Mouse (Mus musculus): ENCODE data around the gene Xlr5a. TPM values are rescaled to one million over a fixed set of nuclear protein-coding genes. Genes with fewer than 3 reads are reported as not detected.
A peak's percentile ranks its signal among the peaks of the same experiment; 100 is the strongest.
"Not testable (repeated sequence)": the region's sequence is repeated elsewhere in the genome, so short reads cannot be mapped to it uniquely, and the experiment has no call there.

Xlr5a gene
- total RNA-seq, 2 experiments from 2014 or later = not detected

GRCm38 (mm10) chrX:73148496-73148895 is 144.3 kb downstream of the Xlr5a start, which contains the start of gene Xlr5b:
Xlr5b (plus strand) TSS chrX:73148796.
- ATAC-seq (replicated peaks; ENCODE audit: poor library complexity) = not testable (repeated sequence)

GRCm38 (mm10) chrX:73143218-73143618 is 149.6 kb downstream of the Xlr5a start:
- ATAC-seq (replicated peaks; ENCODE audit: poor library complexity) = peak; percentile 71

- peak; percentile 78 for ATAC-seq (replicated peaks; ENCODE audit: poor library complexity)
Measured at GRCm38 (mm10) chrX:73122859-73123829, 169.6 kb downstream of the Xlr5a start.

- not testable (repeated sequence) for ATAC-seq (replicated peaks; ENCODE audit: poor library complexity)
Measured at GRCm38 (mm10) chrX:73116747-73117146, 176.0 kb downstream of the Xlr5a start, which contains the start of gene Gm14685. Gm14685 (plus strand) TSS chrX:73117047.

- ATAC-seq (replicated peaks; ENCODE audit: poor library complexity) = peak; percentile 34; the same call in 1 of the 2 replicates
Measured at GRCm38 (mm10) chrX:73096941-73097508, 195.8 kb downstream of the Xlr5a start, which contains the start of gene Xlr3a. Xlr3a (minus strand) TSS chrX:73097095.

- ATAC-seq (replicated peaks; ENCODE audit: poor library complexity) = not testable (repeated sequence)
Measured at GRCm38 (mm10) chrX:73082267-73083055, 210.3 kb downstream of the Xlr5a start, which contains the start of gene Xlr4a. Xlr4a (minus strand) TSS chrX:73082478.

GRCm38 (mm10) chrX:73066765-73067312 is 225.9 kb downstream of the Xlr5a start:
- not testable (repeated sequence) for ATAC-seq (replicated peaks; ENCODE audit: poor library complexity)

- ATAC-seq (replicated peaks; ENCODE audit: poor library complexity) = no peak
Measured at GRCm38 (mm10) chrX:73064415-73064793, 228.4 kb downstream of the Xlr5a start, which contains the start of gene Pnma3. Pnma3 (plus strand) TSS chrX:73064787.

- ATAC-seq (replicated peaks; ENCODE audit: poor library complexity) = no peak
Measured at GRCm38 (mm10) chrX:73063512-73064414, 229.0 kb downstream of the Xlr5a start.

- ATAC-seq (replicated peaks; ENCODE audit: poor library complexity) = peak; percentile 54; the same call in 1 of the 2 replicates
Measured at GRCm38 (mm10) chrX:73062323-73062722, 230.5 kb downstream of the Xlr5a start.

GRCm38 (mm10) chrX:73061528-73061927 is 231.2 kb downstream of the Xlr5a start:
- ATAC-seq (replicated peaks; ENCODE audit: poor library complexity) = peak; percentile 37

Other genes with a start within 250 kb of the Xlr5a start
- not detected in 2 replicates for gene Pnma3, start 228.2 kb downstream of the Xlr5a start, total RNA-seq (2015)
- gene Pnma3, start 228.2 kb downstream of the Xlr5a start, total RNA-seq (2017) = not detected in 2 replicates
- 15.1 and 18.9 TPM in 2 replicates for gene Xlr4a, start 210.5 kb downstream of the Xlr5a start, total RNA-seq (2015)
- gene Xlr4a, start 210.5 kb downstream of the Xlr5a start, total RNA-seq (2017) = 11.6 and 18.2 TPM in 2 replicates
- 0.93 and 3.3 TPM in 2 replicates for gene Xlr3a, start 195.9 kb downstream of the Xlr5a start, total RNA-seq (2015)
- 0.50 and 1.6 TPM in 2 replicates for gene Xlr3a, start 195.9 kb downstream of the Xlr5a start, total RNA-seq (2017)
- not detected in 2 replicates for gene Gm14685, start 175.9 kb downstream of the Xlr5a start, total RNA-seq (2015)
- not detected in 2 replicates for gene Gm14685, start 175.9 kb downstream of the Xlr5a start, total RNA-seq (2017)
- gene Xlr5b, start 144.2 kb downstream of the Xlr5a start, total RNA-seq (2015) = not detected in 2 replicates
- not detected in 2 replicates for gene Xlr5b, start 144.2 kb downstream of the Xlr5a start, total RNA-seq (2017)
- not detected in 2 replicates for gene DXBay18, start 143.5 kb downstream of the Xlr5a start, total RNA-seq (2015)
- gene DXBay18, start 143.5 kb downstream of the Xlr5a start, total RNA-seq (2017) = not detected in 2 replicates
- not detected in 2 replicates for gene Spin2d, start 116.0 kb downstream of the Xlr5a start, total RNA-seq (2015)
- gene Spin2d, start 116.0 kb downstream of the Xlr5a start, total RNA-seq (2017) = not detected in 2 replicates
- 7.7 and 8.5 TPM in 2 replicates for gene Xlr3b, start 100.8 kb downstream of the Xlr5a start, total RNA-seq (2015)
- 6.2 and 8.8 TPM in 2 replicates for gene Xlr3b, start 100.8 kb downstream of the Xlr5a start, total RNA-seq (2017)
- gene Xlr4b, start 78.6 kb downstream of the Xlr5a start, total RNA-seq (2015) = 16.7 and 22.3 TPM in 2 replicates
- 15.1 and 18.7 TPM in 2 replicates for gene Xlr4b, start 78.6 kb downstream of the Xlr5a start, total RNA-seq (2017)
- 4.1 and 5.6 TPM in 2 replicates for gene F8a, start 64.7 kb downstream of the Xlr5a start, total RNA-seq (2015)
- gene F8a, start 64.7 kb downstream of the Xlr5a start, total RNA-seq (2017) = 2.6 and 2.8 TPM in 2 replicates
- 4.2 and 16.7 TPM in 2 replicates for gene Xlr4c, start 49.8 kb downstream of the Xlr5a start, total RNA-seq (2015)
- gene Xlr4c, start 49.8 kb downstream of the Xlr5a start, total RNA-seq (2017) = 10.1 and 11.2 TPM in 2 replicates
- gene Xlr3c, start 27.6 kb downstream of the Xlr5a start, total RNA-seq (2015) = not detected in 2 replicates
- gene Xlr3c, start 27.6 kb downstream of the Xlr5a start, total RNA-seq (2017) = not detected in 2 replicates
- not detected in 2 replicates for gene Xlr5c, start within 50 bp of the Xlr5a start, total RNA-seq (2015)
- not detected in 2 replicates for gene Xlr5c, start within 50 bp of the Xlr5a start, total RNA-seq (2017)
- gene Gm45015, start 43.9 kb upstream of the Xlr5a start, total RNA-seq (2015) = not detected in 2 replicates
- gene Gm45015, start 43.9 kb upstream of the Xlr5a start, total RNA-seq (2017) = not detected in 2 replicates
- gene Zfp275, start 49.6 kb upstream of the Xlr5a start, total RNA-seq (2015) = 9.1 and 10.4 TPM in 2 replicates
- gene Zfp275, start 49.6 kb upstream of the Xlr5a start, total RNA-seq (2017) = 6.0 and 8.8 TPM in 2 replicates
- not detected in 2 replicates for gene Gm18336, start 105.8 kb upstream of the Xlr5a start, total RNA-seq (2015)
- gene Gm18336, start 105.8 kb upstream of the Xlr5a start, total RNA-seq (2017) = not detected in 2 replicates
- gene Zfp92, start 118.1 kb upstream of the Xlr5a start, total RNA-seq (2015) = not detected in 2 replicates
- gene Zfp92, start 118.1 kb upstream of the Xlr5a start, total RNA-seq (2017) = 0.14 TPM in 1 of 2 replicates, not detected in the other
- not detected in 2 replicates for gene Trex2, start 142.4 kb upstream of the Xlr5a start, total RNA-seq (2015)
- gene Trex2, start 142.4 kb upstream of the Xlr5a start, total RNA-seq (2017) = not detected in 2 replicates
- gene Haus7, start 166.1 kb upstream of the Xlr5a start, total RNA-seq (2015) = 27.1 and 34.7 TPM in 2 replicates
- 48.9 and 63.1 TPM in 2 replicates for gene Haus7, start 166.1 kb upstream of the Xlr5a start, total RNA-seq (2017)
- gene Bgn, start 190.6 kb upstream of the Xlr5a start, total RNA-seq (2015) = 1.3 and 1.4 TPM in 2 replicates
- gene Bgn, start 190.6 kb upstream of the Xlr5a start, total RNA-seq (2017) = 0.30 TPM in 1 of 2 replicates, not detected in the other
- gene Atp2b3, start 210.1 kb upstream of the Xlr5a start, total RNA-seq (2015) = not detected in 2 replicates
- not detected in 2 replicates for gene Atp2b3, start 210.1 kb upstream of the Xlr5a start, total RNA-seq (2017)

Measured in megakaryocyte progenitor cell, adult 5-6 weeks (primary cell).